Mouse (Mus musculus): ENCODE data around the gene Nosip. TPM values are rescaled to one million over a fixed set of nuclear protein-coding genes. Genes with fewer than 3 reads are reported as not detected.
A peak's percentile ranks its signal among the peaks of the same experiment; 100 is the strongest.

Nosip gene
- total and polyA plus RNA-seq, 2 experiments from 2014 or later = 21.5 to 38.2 TPM

GRCm38 (mm10) chr7:45068000-45068318, 5.7 kb downstream of the Nosip start:
- DNase-seq (ENCODE audit: low spot score) = peak; percentile 50
- WGBS = 35% methylated on average over 5 of the region's 5 CpGs
- Histone ChIP-seq H3K9ac (replicated peaks; ENCODE audit: low read depth, low read length) (no peak overlapping the region), H3K4me2 (ENCODE audit: low read depth, low read length) (no peak overlapping the region), H3K9me3 (replicated peaks; ENCODE audit: control insufficient read depth, low read length) (no peaks in the 10 kb centered on the region), H3K27ac (ENCODE audit: low read depth) (no peak overlapping the region), H3K27me3 (ENCODE audit: control insufficient read depth, insufficient read depth, low read length) (no peaks in the 10 kb centered on the region), H3K36me3 (replicated peaks; ENCODE audit: control insufficient read depth, insufficient read depth, low read length) (no peaks in the 10 kb centered on the region), H3K4me3 (ENCODE audit: low read depth, low read length) (no peak overlapping the region), H3K4me1 (ENCODE audit: control insufficient read depth, insufficient read depth) (no peaks in the 10 kb centered on the region)
- peak; percentile 48; the same call in 1 of the 2 replicates for ATAC-seq (ENCODE audit: insufficient read depth, low read depth)
- TF ChIP-seq EP300 (IDR thresholded peaks at IDR 0.05; ENCODE audit: low read depth) (no peak), CTCF (IDR thresholded peaks at IDR 0.05; ENCODE audit: low read depth) (peak; percentile 66)

- DNase-seq (ENCODE audit: low spot score) (no peak), ATAC-seq (ENCODE audit: insufficient read depth, low read depth) (no peak)
- Histone ChIP-seq H3K36me3 (replicated peaks; ENCODE audit: control insufficient read depth, insufficient read depth, low read length) (peaks cover 7% of the 10 kb centered on the region), H3K4me2 (ENCODE audit: low read depth, low read length) (no peak overlapping the region), H3K27ac (ENCODE audit: low read depth) (no peak overlapping the region), H3K27me3 (ENCODE audit: control insufficient read depth, insufficient read depth, low read length) (no peaks in the 10 kb centered on the region), H3K4me1 (ENCODE audit: control insufficient read depth, insufficient read depth) (no peaks in the 10 kb centered on the region; the same call in 1 of the 2 replicates), H3K4me3 (ENCODE audit: low read depth, low read length) (no peak overlapping the region), H3K9me3 (replicated peaks; ENCODE audit: control insufficient read depth, low read length) (no peaks in the 10 kb centered on the region), H3K9ac (replicated peaks; ENCODE audit: low read depth, low read length) (no peak overlapping the region)
- no peak for TF ChIP-seq CTCF (IDR thresholded peaks at IDR 0.05; ENCODE audit: low read depth)
- no peak for TF ChIP-seq EP300 (IDR thresholded peaks at IDR 0.05; ENCODE audit: low read depth)
- 70% methylated on average over 2 of the region's 2 CpGs for whole genome bisulfite sequencing
Observed at GRCm38 (mm10) chr7:45069671-45070070, 7.4 kb downstream of the Nosip start.

- 82% methylated on average over 2 of the region's 2 CpGs for WGBS
- Histone ChIP-seq H3K9ac (replicated peaks; ENCODE audit: low read depth, low read length) (no peak overlapping the region), H3K36me3 (replicated peaks; ENCODE audit: control insufficient read depth, insufficient read depth, low read length) (peaks cover 26% of the 10 kb centered on the region), H3K27me3 (ENCODE audit: control insufficient read depth, insufficient read depth, low read length) (no peaks in the 10 kb centered on the region), H3K4me2 (ENCODE audit: low read depth, low read length) (no peak overlapping the region), H3K9me3 (replicated peaks; ENCODE audit: control insufficient read depth, low read length) (no peaks in the 10 kb centered on the region), H3K4me3 (ENCODE audit: low read depth, low read length) (no peak overlapping the region), H3K27ac (ENCODE audit: low read depth) (no peak overlapping the region), H3K4me1 (ENCODE audit: control insufficient read depth, insufficient read depth) (peaks cover 9% of the 10 kb centered on the region; the same call in 1 of the 2 replicates)
- TF ChIP-seq CTCF (IDR thresholded peaks at IDR 0.05; ENCODE audit: low read depth) (peak; percentile 43), EP300 (IDR thresholded peaks at IDR 0.05; ENCODE audit: low read depth) (no peak)
- DNase-seq (ENCODE audit: low spot score) (no peak), ATAC-seq (ENCODE audit: insufficient read depth, low read depth) (no peak)
Observed at GRCm38 (mm10) chr7:45072230-45072629, 10.0 kb downstream of the Nosip start.

- H3K27ac ChIP-seq (ENCODE audit: low read depth) = no peak overlapping the region
- WGBS = 73% methylated on average over 7 of the region's 7 CpGs
Observed at GRCm38 (mm10) chr7:45073171-45073707, 11.0 kb downstream of the Nosip start.

GRCm38 (mm10) chr7:45073949-45074348, 11.7 kb downstream of the Nosip start:
- WGBS = 90% methylated on average over 12 of the region's 12 CpGs
- no peak for ATAC-seq (ENCODE audit: insufficient read depth, low read depth)
- DNase-seq (ENCODE audit: low spot score) = no peak
- Histone ChIP-seq H3K27me3 (ENCODE audit: control insufficient read depth, insufficient read depth, low read length) (no peaks in the 10 kb centered on the region), H3K4me1 (ENCODE audit: control insufficient read depth, insufficient read depth) (peaks cover 9% of the 10 kb centered on the region; the same call in 1 of the 2 replicates), H3K4me3 (ENCODE audit: low read depth, low read length) (no peak overlapping the region), H3K9ac (replicated peaks; ENCODE audit: low read depth, low read length) (no peak overlapping the region), H3K9me3 (replicated peaks; ENCODE audit: control insufficient read depth, low read length) (no peaks in the 10 kb centered on the region), H3K4me2 (ENCODE audit: low read depth, low read length) (no peak overlapping the region), H3K27ac (ENCODE audit: low read depth) (no peak overlapping the region), H3K36me3 (replicated peaks; ENCODE audit: control insufficient read depth, insufficient read depth, low read length) (peaks cover 32% of the 10 kb centered on the region)
- TF ChIP-seq CTCF (IDR thresholded peaks at IDR 0.05; ENCODE audit: low read depth) = no peak
- no peak for TF ChIP-seq EP300 (IDR thresholded peaks at IDR 0.05; ENCODE audit: low read depth)

More at GRCm38 (mm10) chr7:45073171-45073707, 11.0 kb downstream of the Nosip start:
- H3K36me3 ChIP-seq (replicated peaks; ENCODE audit: control insufficient read depth, insufficient read depth, low read length) = peaks cover 32% of the 10 kb centered on the region
- no peak for ATAC-seq (ENCODE audit: insufficient read depth, low read depth)
- no peak overlapping the region for H3K4me3 ChIP-seq (ENCODE audit: low read depth, low read length)
- no peak overlapping the region for H3K9ac ChIP-seq (replicated peaks; ENCODE audit: low read depth, low read length)
- TF ChIP-seq EP300 (IDR thresholded peaks at IDR 0.05; ENCODE audit: low read depth) (no peak), CTCF (IDR thresholded peaks at IDR 0.05; ENCODE audit: low read depth) (no peak)
- DNase-seq (ENCODE audit: low spot score) = no peak
- no peaks in the 10 kb centered on the region for H3K9me3 ChIP-seq (replicated peaks; ENCODE audit: control insufficient read depth, low read length)
- no peak overlapping the region for H3K4me2 ChIP-seq (ENCODE audit: low read depth, low read length)
- no peaks in the 10 kb centered on the region for H3K27me3 ChIP-seq (ENCODE audit: control insufficient read depth, insufficient read depth, low read length)
- H3K4me1 ChIP-seq (ENCODE audit: control insufficient read depth, insufficient read depth) = peaks cover 9% of the 10 kb centered on the region; the same call in 1 of the 2 replicates

GRCm38 (mm10) chr7:45075405-45075804, 13.2 kb downstream of the Nosip start:
- Histone ChIP-seq H3K27me3 (ENCODE audit: control insufficient read depth, insufficient read depth, low read length) (no peaks in the 10 kb centered on the region), H3K27ac (ENCODE audit: low read depth) (peak overlapping the region; percentile 85), H3K9me3 (replicated peaks; ENCODE audit: control insufficient read depth, low read length) (no peaks in the 10 kb centered on the region), H3K9ac (replicated peaks; ENCODE audit: low read depth, low read length) (0 out of 2 replicates have a peak overlapping the region, but pooled peaks have one; percentile 8), H3K4me3 (ENCODE audit: low read depth, low read length) (no peak overlapping the region), H3K4me2 (ENCODE audit: low read depth, low read length) (no peak overlapping the region), H3K4me1 (ENCODE audit: control insufficient read depth, insufficient read depth) (peaks cover 9% of the 10 kb centered on the region; the same call in 1 of the 2 replicates), H3K36me3 (replicated peaks; ENCODE audit: control insufficient read depth, insufficient read depth, low read length) (peaks cover 32% of the 10 kb centered on the region)
- no peak for TF ChIP-seq EP300 (IDR thresholded peaks at IDR 0.05; ENCODE audit: low read depth)
- TF ChIP-seq CTCF (IDR thresholded peaks at IDR 0.05; ENCODE audit: low read depth) = no peak
- ATAC-seq (ENCODE audit: insufficient read depth, low read depth) = peak; percentile 86
- peak; percentile 84 for DNase-seq (ENCODE audit: low spot score)
- WGBS = 17% methylated on average over 4 of the region's 4 CpGs
